Mouse (Mus musculus): Measurements from ENCODE around the gene Ercc8.

The Ercc8 gene

GRCm38 (mm10) chr13:108157156-108157555 lies 1.4 kb upstream of the Ercc8 start:
- no peak for DNase-seq (ENCODE audit: low spot score in 2 of 2)

DNA sequence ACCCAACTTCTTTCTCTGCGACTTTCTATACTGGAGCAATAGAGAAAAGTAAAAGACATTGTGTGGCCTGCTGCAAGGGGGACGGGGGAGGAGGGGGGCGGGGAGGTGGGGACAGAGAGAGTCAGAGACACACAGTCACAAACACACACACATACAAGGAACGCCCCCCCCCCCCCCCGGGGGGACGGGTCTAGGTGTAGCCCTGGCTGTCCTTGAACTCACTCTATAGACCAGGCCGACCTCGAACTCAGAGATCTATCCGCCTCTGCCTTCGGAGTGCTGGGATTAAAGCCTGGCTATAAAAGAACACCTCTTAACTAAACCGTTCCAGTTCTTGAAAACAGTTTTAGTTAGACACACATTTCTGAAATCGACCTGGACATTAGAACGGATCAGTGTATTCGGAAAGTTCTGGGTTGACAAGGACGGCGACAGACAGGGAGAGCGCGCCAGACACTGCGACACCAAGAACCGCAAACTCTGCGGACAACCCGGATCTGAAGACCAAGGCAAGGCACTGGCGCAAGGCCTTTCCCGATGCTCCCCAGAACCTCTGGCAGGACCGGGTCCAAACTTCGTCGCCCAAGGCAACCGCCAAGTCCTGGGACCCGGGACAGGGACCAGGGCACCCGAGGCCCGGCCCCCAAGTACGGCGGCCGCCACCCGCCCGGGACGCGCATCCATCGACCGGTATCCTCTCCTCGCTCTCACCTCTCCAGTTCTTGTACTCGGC lies 633 bp upstream of the Ercc8 start:
- DNase-seq (ENCODE audit: low spot score in 2 of 2) = no peak

GRCm38 (mm10) chr13:108159241-108159575 lies 677 bp downstream of the Ercc8 start:
- no peak for DNase-seq (ENCODE audit: low spot score in 2 of 2)

GRCm38 (mm10) chr13:108159963-108160362 lies 1.4 kb downstream of the Ercc8 start:
- no peak for DNase-seq (ENCODE audit: low spot score in 2 of 2)

DNA sequence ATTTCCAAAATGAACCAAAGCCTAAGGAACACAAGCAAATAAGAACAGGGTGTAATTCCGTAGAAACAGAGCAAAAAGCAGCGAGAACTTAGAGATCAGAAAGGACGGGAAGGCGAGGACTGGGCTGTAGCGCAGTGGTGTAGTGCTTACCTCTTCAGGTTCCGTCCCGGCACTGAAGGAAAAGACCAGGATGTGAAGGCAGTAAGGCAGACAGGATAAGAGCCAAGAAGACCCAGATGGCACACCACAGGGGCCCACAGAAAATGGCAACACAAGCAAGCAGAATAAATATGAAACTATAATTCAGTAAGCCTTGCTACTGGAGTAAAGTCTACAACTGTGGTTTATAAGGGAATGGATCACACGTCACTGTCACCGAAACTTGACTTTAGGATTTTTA lies 5.4 kb downstream of the Ercc8 start:
- no peak for DNase-seq (ENCODE audit: low spot score in 2 of 2)

GRCm38 (mm10) chr13:108164621-108165020 lies 6.1 kb downstream of the Ercc8 start:
- DNase-seq (ENCODE audit: low spot score in 2 of 2) = no peak

DNA sequence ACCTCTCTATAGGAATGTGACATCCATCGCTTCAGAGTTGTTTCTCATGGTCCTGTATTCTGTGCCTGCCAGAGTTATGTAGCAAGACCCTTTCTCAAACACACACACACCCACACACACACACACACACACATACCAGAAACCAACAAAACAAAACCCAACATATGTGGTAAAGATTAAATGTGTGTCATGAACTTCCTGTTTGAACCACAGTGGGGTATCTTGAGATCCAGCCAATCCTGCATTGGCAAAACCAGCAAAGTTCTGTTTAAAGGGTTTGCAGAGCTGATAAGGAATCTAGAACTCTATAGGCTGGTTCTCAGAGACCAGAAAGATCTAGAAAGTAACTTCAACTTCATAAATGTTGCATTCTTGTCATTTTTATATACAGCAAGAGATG lies 11.5 kb downstream of the Ercc8 start:
- no peak for DNase-seq (ENCODE audit: low spot score in 2 of 2)

DNA sequence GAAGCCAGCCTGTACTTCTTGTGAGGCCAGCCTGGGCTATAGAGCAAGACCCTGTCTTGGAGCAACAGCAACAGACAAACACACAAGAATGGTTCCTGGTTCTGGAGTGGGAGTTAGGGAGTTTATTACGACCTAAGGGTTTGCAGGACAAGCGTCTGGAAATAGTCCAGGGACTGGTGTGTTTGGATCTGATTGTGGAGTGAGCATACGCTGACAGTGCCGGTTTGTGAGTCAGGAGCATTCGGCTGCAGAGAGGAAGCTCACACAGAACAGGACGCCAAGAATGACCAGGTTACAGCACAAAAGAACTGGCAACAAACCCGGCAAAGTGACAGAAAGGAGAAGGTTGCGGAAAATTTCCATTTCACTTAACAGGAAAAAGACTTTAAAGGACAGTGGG lies 12.0 kb downstream of the Ercc8 start:
- DNase-seq (ENCODE audit: low spot score in 2 of 2) = no peak

DNA sequence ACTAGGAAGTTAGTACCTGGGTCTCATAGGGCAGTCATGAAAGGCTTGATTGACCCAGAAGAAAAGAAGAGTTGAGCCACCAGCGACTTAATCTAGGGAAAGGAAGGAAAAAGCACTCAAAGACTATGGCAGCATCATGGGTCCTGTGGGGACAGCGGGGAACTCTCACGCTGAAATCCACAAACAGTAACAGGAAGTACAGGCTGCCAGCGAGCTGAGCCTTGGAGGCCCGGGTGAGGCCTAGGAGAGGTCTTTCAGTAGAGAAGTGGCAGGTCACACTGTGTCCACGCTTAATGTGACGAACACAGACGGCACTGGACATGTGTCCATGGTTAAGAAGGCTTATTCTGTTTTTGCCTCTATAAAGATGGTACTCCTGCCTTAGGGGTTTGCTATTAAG lies 21.1 kb downstream of the Ercc8 start:
- no peak for DNase-seq (ENCODE audit: low spot score in 2 of 2)

DNA sequence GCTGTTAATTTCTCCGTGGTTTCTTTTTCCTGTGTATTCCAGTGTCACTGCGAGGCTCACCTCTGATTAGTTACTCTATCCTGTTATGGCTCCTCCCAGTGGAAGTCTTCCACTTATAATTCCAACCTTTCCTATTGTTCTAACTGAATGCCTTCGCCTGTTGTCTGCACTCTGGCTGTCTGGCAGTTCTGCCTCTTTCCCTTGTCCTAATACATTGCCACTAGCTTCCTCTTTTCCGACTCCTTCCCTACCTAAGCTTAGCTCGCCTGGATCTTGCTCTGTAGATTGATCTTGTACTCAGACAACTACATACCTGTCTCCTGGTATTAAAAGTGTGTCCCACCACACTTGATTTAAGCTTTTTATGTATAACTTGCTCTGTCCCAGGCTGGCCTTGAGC lies 22.3 kb downstream of the Ercc8 start:
- no peak for DNase-seq (ENCODE audit: low spot score in 2 of 2)

GRCm38 (mm10) chr13:108184743-108185255 lies 26.3 kb downstream of the Ercc8 start:
- DNase-seq (ENCODE audit: low spot score in 2 of 2) = no peak

DNA sequence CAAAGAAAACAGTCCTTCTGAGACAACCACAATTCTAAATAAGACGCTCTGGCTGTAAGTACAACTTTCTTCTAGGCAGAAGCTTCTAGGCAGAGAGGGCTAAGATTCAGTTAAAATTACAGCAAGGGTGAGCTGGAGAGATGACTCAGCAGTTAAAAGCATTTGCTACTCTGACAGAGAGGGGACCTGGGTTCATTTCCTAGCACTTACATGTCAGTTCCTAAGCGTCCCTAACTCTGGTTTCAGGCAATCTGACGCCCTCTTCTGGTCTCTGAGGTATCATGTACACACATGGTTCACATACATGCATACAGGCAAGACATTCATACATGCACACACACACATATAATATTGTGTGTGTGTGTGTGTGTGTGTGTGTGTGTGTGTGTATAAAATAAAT lies 27.0 kb downstream of the Ercc8 start:
- no peak for DNase-seq (ENCODE audit: low spot score in 2 of 2)

DNA sequence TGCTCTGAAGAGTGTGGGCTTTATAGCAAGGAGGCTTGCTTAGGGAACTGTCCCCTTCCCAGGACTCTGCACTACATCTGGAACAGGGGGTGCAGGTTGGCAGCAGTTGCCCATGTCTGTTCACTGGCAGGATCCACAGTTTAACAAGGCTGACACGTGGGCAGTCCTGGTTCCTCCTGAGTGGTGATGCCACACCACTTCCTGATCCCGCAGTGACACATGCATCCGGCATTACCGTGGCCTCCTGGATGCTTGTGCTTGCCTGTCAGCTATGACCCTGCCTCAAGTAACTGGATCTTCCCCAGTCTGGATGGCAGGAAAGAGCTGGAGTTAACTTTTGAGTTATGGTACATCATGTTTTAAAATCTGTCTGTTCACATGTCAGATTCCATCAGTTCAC lies 29.5 kb downstream of the Ercc8 start:
- no peak for DNase-seq (ENCODE audit: low spot score in 2 of 2)

GRCm38 (mm10) chr13:108191074-108191720 lies 32.7 kb downstream of the Ercc8 start:
- peak; percentile 54 to 68 for DNase-seq (ENCODE audit: low spot score in 2 of 2)

DNA sequence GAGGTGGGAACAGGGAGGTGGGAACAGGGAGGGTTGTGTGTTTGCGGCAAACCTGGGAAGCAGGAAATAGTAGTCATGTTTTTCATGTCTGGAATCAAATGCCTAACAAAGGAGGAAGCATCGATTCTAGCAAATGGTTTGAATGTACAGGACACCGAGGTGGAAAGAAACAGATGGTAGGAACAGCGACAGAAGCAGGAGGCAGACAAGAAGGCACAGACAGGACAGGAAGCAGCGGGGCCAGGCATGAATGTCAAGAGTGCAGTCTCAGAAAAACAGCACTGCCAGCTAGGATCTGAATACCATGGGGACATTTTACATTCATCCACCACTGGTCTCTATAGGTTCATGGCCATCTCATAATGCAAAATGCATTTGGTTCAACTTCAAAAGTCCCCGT lies 36.9 kb downstream of the Ercc8 start:
- no peak for DNase-seq (ENCODE audit: low spot score in 2 of 2)

DNA sequence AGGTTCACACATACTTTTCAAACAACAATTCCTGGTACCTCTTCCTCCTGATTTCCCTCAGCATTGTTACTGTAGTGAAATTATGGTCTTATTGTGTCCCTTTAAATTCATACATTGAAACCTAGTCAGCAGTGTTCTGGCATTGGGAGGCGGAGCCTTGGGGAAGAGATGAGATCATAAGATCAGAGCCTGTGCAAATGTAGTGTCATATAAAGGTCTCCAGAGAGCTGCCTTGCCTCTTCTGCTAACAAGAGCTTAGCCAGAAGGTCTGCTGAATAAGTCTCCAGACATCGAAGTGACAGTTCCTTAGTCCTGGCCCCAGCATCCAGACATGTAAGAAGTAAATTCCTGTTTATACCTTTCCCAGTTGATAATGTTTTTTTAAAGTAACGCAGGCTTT lies 46.3 kb downstream of the Ercc8 start:
- DNase-seq (ENCODE audit: low spot score in 2 of 2) = no peak

- DNase-seq (ENCODE audit: low spot score in 2 of 2) = no peak
Observed at GRCm38 (mm10) chr13:108207447-108207846, 48.9 kb downstream of the Ercc8 start.

DNA sequence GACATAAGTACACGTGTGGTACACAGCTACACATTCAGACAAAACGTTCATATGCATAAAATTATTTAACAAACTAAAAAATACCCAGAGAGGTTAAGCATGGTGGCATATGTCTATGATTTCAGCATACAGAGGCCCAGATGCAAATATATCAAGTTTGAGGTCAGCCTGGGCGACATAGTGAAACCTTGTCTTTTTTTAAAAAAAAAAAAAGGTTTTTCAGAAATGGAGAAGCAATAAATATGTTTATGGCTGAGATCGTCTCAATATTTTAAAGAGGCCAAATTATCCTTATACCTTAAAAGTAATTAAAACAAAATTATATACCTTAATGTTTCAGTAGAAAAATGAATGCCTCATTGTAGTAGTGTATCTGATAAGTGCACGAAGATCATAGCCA lies 49.6 kb downstream of the Ercc8 start:
- no peak for DNase-seq (ENCODE audit: low spot score in 2 of 2)

GRCm38 (mm10) chr13:108210960-108211359 lies 52.4 kb downstream of the Ercc8 start:
- DNase-seq (ENCODE audit: low spot score in 2 of 2) = no peak

DNA sequence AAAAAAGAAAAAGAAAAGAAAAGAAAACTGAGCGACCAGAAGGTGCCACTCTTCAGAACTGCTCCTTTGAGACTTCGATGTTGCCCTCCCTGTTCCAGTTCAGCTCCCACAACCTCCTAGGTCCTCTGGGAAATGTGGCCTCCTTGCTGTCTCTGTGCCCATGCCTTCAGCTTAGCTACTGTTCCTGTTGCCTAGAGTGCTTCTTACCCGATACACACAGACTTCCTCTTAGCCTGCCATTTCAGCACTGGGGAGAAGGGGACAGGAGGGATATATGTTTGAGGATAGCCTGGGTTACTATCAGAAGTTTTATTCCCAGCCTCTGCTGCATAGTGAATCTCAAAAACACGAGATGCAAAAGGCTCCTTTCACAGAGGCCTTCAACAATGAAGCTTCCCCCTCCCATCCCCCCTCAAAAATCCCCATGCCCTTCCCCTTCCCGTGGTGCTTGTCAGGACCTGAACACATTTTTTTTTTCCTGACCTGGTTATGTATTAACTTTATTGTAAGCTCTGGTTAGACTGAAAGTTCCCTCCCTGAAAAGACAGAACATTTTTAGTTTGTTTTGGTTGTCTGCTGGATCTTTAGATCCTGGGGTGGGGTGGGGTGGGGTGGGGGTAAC lies 54.0 kb downstream of the Ercc8 start:
- DNase-seq (ENCODE audit: low spot score in 2 of 2) = no peak

DNA sequence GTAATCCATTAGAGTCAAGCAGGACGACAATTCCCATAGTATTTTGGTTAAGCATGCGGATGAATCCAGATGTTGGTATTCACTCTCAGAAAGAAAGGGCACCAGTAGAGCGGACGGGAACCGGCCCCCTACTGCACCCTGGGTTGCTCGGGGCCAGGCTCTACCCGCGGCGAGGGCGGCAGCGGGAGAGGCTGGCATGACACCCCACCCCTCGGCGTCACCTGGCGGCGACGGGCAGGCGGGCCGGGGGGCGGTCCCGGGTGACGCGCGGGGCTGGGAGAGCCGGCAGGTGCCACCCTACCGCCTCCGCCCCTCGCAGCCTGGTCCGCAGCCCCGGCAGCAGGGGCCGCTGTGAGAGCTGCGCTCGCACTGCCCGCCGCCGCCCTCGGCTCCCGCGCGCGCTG lies 55.6 kb downstream of the Ercc8 start, which contains the start of gene Elovl7:
TSS of gene Elovl7 (plus strand) at position 324 of the 404 bp plus-strand sequence.
- peak; percentile 76 to 78 for DNase-seq (ENCODE audit: low spot score in 2 of 2)

DNA sequence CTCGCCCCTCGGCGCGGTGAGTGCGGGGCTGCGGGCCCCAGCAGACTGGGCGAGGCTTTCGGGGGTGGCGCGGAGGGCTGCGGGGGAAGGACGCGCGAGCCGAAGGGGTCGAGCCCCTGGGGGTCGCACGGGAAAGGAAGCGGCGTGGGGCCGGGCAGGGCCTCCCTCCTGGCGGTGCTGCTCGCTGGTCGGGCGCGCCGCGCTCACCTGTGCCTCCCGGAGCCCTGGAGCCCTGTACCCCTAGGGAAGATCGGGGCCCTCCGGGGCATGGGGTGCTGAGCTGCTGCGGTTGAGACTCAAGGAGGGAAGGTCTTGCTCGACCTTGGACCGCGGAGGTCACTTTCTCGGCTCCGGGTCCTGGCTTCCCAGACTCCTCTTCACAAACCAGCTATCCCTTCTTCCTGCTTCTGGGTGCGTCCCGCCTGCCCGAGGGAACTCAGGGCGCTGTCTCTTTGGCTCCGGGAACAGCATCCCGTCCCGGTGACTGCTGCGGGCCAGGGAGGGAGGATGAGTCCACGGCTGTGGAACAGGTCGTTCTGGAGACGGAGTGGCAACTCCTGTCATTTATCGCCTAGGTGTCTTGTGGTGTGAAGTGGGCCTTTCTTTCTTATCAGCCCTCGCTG lies 56.1 kb downstream of the Ercc8 start:
- DNase-seq (ENCODE audit: low spot score in 2 of 2) = peak; percentile 24 to 26

Data from frontal cortex, postnatal 36 days (tissue).